Mouse (Mus musculus) adrenal gland, adult (tissue): ENCODE measurements at regions not wholly inside any gene's neighbourhood (a gene's known extent, or its start where the extent isn't known, plus 50 kb on each side); places are given as distances from the start of the nearest gene placed in this dataset.

Experiments
- DNase-seq, 2 experiments: peaks; one replicate each; pipeline ENCODE4 v3.0.0; 2022 to 2023; ENCODE audit warnings: low spot score in 1 of 2; ENCODE audit not compliant: inconsistent age in 2 of 2

- DNase-seq, result peak; percentile 89 to 96
Observed at GRCm38 (mm10) chr5:74943737-74944403, 100.7 kb downstream of the Chic2 start.

GRCm38 (mm10) chr5:74941426-74941825 lies 103.1 kb downstream of the Chic2 start:
- no peak for DNase-seq

- DNase-seq, result no peak
Observed at GRCm38 (mm10) chr5:74937416-74937940, 107.1 kb downstream of the Chic2 start.

- DNase-seq, result no peak
Observed at GRCm38 (mm10) chr5:74936087-74936486, 108.5 kb downstream of the Chic2 start.

- DNase-seq, result no peak
Observed at GRCm38 (mm10) chr5:74935676-74936075, 108.9 kb downstream of the Chic2 start.

GRCm38 (mm10) chr5:74933276-74933675 lies 111.3 kb downstream of the Chic2 start:
- no peak for DNase-seq

GRCm38 (mm10) chr5:74932206-74932605 lies 112.4 kb downstream of the Chic2 start:
- DNase-seq, result no peak

- no peak for DNase-seq
Observed at GRCm38 (mm10) chr5:74931765-74932164, 112.8 kb downstream of the Chic2 start.

- no peak for DNase-seq
Observed at GRCm38 (mm10) chr5:74927543-74927942, 117.0 kb downstream of the Chic2 start.

- DNase-seq, result no peak
Observed at GRCm38 (mm10) chr5:74925769-74926168, 118.8 kb downstream of the Chic2 start.

GRCm38 (mm10) chr5:74924031-74924533 lies 120.5 kb downstream of the Chic2 start:
- no peak for DNase-seq

- no peak for DNase-seq
Observed at GRCm38 (mm10) chr5:74923337-74923736, 121.2 kb downstream of the Chic2 start.

- DNase-seq, result no peak
Observed at GRCm38 (mm10) chr5:74922881-74923280, 121.7 kb downstream of the Chic2 start.

- DNase-seq, result no peak
Observed at GRCm38 (mm10) chr5:74920939-74921338, 123.6 kb downstream of the Chic2 start.

- no peak for DNase-seq
Observed at GRCm38 (mm10) chr5:74920490-74920889, 124.1 kb downstream of the Chic2 start.

GRCm38 (mm10) chr5:74905504-74906061 lies 139.0 kb downstream of the Chic2 start:
- no peak for DNase-seq

- no peak for DNase-seq
Observed at GRCm38 (mm10) chr5:74904927-74905503, 139.6 kb downstream of the Chic2 start.

- DNase-seq, result no peak
Observed at GRCm38 (mm10) chr5:74904327-74904726, 140.2 kb downstream of the Chic2 start.

- peak in 1 of 2 experiments; percentile 37 for DNase-seq
Observed at GRCm38 (mm10) chr5:74903711-74904110, 140.9 kb downstream of the Chic2 start.

- peak; percentile 28 to 67 for DNase-seq
Observed at GRCm38 (mm10) chr5:74897133-74897532, 147.4 kb downstream of the Chic2 start.

GRCm38 (mm10) chr5:74893276-74893675 lies 151.3 kb downstream of the Chic2 start:
- DNase-seq, result no peak

- DNase-seq, result no peak
Observed at GRCm38 (mm10) chr5:74891541-74891940, 153.0 kb downstream of the Chic2 start.
